Mouse (Mus musculus) midbrain, embryonic 14.5 days (tissue): ENCODE results near the gene Zfp30. TPM values are rescaled to one million over a fixed set of nuclear protein-coding genes. Genes with fewer than 3 reads are reported as not detected.

Source experiments
- ATAC-seq: fragments of 200-750 bp; cut with Nextera tagmentation; 2 replicates; pipeline ENCODE4 v1.8.0; 2017; ENCODE audit warnings: moderate number of reproducible peaks, moderate library complexity; ENCODE audit not compliant: low FRiP score, low TSS enrichment
- DNase-seq: peaks from one replicate; pipeline ENCODE4 v3.0.0-alpha.2; 2015
- H3K27ac ChIP-seq: fragments of 300-500 bp; sonication (generic); replicated peaks from 2 replicates; pipeline ENCODE4 v1.5.1; 2014; ENCODE audit warnings: mild to moderate bottlenecking, low read depth, low read length, moderate library complexity
- H3K27me3 ChIP-seq: fragments of 300-500 bp; sonication (generic); 2 replicates; pipeline ENCODE4 v1.6.1; 2014; ENCODE audit warnings: low read length, control low read depth, mixed read lengths; ENCODE audit not compliant: control insufficient read depth, insufficient read depth
- H3K36me3 ChIP-seq: fragments of 300-500 bp; sonication (generic); 2 replicates; pipeline ENCODE4 v1.6.1; 2014; ENCODE audit warnings: low read length, control low read depth; ENCODE audit not compliant: control insufficient read depth, insufficient read depth
- H3K4me1 ChIP-seq: fragments of 300-500 bp; sonication (generic); 2 replicates; pipeline ENCODE4 v1.6.1; 2014; ENCODE audit warnings: mild to moderate bottlenecking, antibody characterized with exemption, low read length, control low read depth; ENCODE audit not compliant: control insufficient read depth, insufficient read depth
- H3K4me2 ChIP-seq: fragments of 300-500 bp; sonication (generic); 2 replicates; pipeline ENCODE4 v1.6.1; 2014; ENCODE audit warnings: mild to moderate bottlenecking, low read length, moderate library complexity
- H3K4me3 ChIP-seq: fragments of 300-500 bp; sonication (generic); replicated peaks from 2 replicates; pipeline ENCODE4 v1.5.1; 2014; ENCODE audit warnings: low read depth, low read length
- H3K9ac ChIP-seq: fragments of 300-500 bp; sonication (generic); replicated peaks from 2 replicates; pipeline ENCODE4 v1.6.1; 2014; ENCODE audit warnings: mild to moderate bottlenecking, low read length, moderate library complexity
- H3K9me3 ChIP-seq: fragments of 300-500 bp; sonication (generic); 2 replicates; pipeline ENCODE4 v1.6.1; 2016; ENCODE audit warnings: low read length, control low read depth, mixed read lengths; ENCODE audit not compliant: control insufficient read depth
- WGBS: fragments of 180-500 bp; shearing (Covaris S2); extraction: QIAGEN DNeasy Blood & Tissue Kit; methylation state at CpG from one replicate; pipeline ENCODE4 v1.1.7; 2014; 5-methylcytosine and 5-hydroxymethylcytosine counted together
- polyA plus RNA-seq: library from polyadenylated mRNA; unstranded; fragments of >200 nt; fragmentation: Nextera tagmentation; extraction: Ambion mirVana; gene quantifications from 2 replicates; pipeline ENCODE4 v1.2.1, GENCODE M21; 2014

Zfp30 gene
- polyA plus RNA-seq, 1 experiment from 2014 or later = 16.0 TPM

GRCm38 (mm10) chr7:29815061-29815784, 31.4 kb downstream of the Zfp30 start:
- H3K4me2 ChIP-seq = peak overlapping the region; percentile 79
- no peaks in the 10 kb centered on the region for H3K36me3 ChIP-seq
- DNase-seq (no peak), ATAC-seq (peak; percentile 61)
- peak overlapping the region; percentile 58 for H3K9ac ChIP-seq
- peak overlapping the region; percentile 59 for H3K4me3 ChIP-seq
- WGBS = 2% methylated on average over 12 of the region's 12 CpGs
- peaks cover 3% of the 10 kb centered on the region; the same call in 1 of the 2 replicates for H3K9me3 ChIP-seq
- no peaks in the 10 kb centered on the region for H3K27me3 ChIP-seq
- peak overlapping the region; percentile 68 for H3K27ac ChIP-seq
- H3K4me1 ChIP-seq = peaks cover 37% of the 10 kb centered on the region

DNA sequence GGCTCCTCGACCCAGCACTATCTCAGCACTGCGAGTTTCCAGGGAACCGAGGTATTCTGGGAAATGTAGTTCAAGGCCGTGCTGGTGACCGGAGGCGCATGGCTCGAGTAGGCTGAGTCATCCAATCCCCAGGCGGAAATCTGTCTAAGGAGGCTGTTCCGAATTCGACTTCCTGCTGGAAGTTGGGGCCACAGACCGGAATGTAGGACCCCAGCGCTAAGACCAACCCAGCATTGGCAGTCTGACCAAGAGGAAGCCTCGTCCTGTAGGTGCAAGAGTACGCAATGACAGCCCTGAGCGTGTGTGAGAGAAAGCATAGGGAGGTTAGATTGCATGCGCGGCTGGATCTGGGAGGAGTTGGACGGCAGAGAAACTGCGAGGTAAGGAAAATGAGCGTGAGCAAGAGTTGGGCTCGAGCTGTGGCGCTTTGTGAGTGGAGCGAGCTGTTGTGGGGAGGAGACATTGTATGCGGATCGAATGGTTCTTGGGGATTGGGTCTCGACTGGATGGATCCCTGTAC, 32.2 kb downstream of the Zfp30 start, which contains the start of gene Zfp790:
Zfp790 (plus strand) TSS at position 205 of the 520 bp plus-strand sequence.
- ATAC-seq = peak; percentile 94
- H3K4me3 ChIP-seq = peak within 1 kb of the TSS; percentile 59
- no peaks in the 10 kb centered on the region for H3K36me3 ChIP-seq
- peak within 1 kb of the TSS; percentile 58 for H3K9ac ChIP-seq
- no peaks in the 10 kb centered on the region for H3K27me3 ChIP-seq
- H3K4me2 ChIP-seq = peak within 1 kb of the TSS; percentile 79
- H3K9me3 ChIP-seq = no peaks in the 10 kb centered on the region
- under 1% methylated on average over 26 of the region's 26 CpGs for WGBS
- peak within 1 kb of the TSS; percentile 69 for H3K27ac ChIP-seq
- H3K4me1 ChIP-seq = peaks cover 37% of the 10 kb centered on the region
- DNase-seq = peak; percentile 97

DNA sequence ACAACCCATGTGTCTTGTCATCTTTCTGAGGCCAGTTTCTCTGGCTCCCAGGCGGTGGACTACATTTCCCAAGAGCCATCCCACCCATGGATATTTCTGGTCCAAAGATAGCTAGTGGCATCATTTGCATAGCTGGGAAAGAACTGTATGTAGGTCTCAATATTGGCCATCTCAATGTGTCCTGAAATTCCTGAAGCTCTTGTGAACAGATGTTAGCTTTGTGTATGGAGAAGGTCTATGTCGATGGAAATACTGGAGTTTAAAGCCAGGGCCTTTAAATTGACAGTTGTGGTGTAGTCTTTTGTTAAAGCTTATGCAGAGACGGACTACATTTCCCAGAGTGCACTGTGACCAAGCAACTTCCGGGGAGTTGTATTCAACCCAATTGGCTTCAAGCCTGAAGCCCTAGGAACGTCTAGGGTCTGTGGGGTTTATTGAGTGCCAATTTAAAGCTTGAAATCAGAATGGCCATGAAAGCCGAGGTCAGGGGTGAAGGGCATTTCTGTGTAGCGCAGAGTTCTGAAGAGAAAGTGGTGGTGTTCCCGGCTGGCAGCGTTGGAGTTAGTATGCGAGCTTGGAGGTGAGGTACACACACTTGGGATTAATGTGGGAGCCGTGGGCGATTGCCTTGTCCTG, 34.9 kb downstream of the Zfp30 start:
- peak overlapping the region; percentile 38 for H3K9ac ChIP-seq
- DNase-seq = peak; percentile 96
- peaks cover 16% of the 10 kb centered on the region for H3K36me3 ChIP-seq
- H3K27ac ChIP-seq = peak overlapping the region; percentile 77
- peak overlapping the region; percentile 43 for H3K4me3 ChIP-seq
- 1% methylated on average over 12 of the region's 12 CpGs for WGBS
- H3K27me3 ChIP-seq = no peaks in the 10 kb centered on the region
- ATAC-seq = peak; percentile 75
- H3K9me3 ChIP-seq = no peaks in the 10 kb centered on the region
- peak overlapping the region; percentile 70 for H3K4me2 ChIP-seq
- peaks cover 37% of the 10 kb centered on the region for H3K4me1 ChIP-seq

- 93% methylated on average over 12 of the region's 12 CpGs for WGBS
- H3K36me3 ChIP-seq = peaks cover 82% of the 10 kb centered on the region
Measured at GRCm38 (mm10) chr7:29828001-29828400, 44.2 kb downstream of the Zfp30 start.

DNA sequence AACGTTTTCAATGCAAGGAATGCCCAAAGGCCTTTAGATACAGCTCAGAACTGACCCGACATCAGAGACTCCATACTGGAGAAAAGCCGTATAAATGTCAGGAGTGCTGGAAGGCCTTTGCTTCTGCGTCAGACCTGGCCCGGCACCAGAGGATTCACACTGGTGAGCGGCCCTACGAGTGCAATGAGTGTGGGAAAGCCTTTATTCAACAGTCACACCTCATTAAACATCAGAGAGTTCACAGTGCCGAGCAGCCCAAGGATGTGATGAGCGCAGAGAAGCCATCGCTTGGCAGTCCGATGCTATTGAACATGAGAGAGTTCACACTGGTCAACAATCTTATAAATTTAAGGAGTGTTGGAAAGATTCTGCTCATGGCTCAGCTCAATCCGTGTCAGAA, 46.0 kb downstream of the Zfp30 start:
- Histone ChIP-seq H3K9me3 (no peaks in the 10 kb centered on the region), H3K27me3 (no peaks in the 10 kb centered on the region), H3K27ac (no peak overlapping the region), H3K4me3 (no peak overlapping the region), H3K4me2 (no peak overlapping the region), H3K4me1 (no peaks in the 10 kb centered on the region), H3K9ac (no peak overlapping the region), H3K36me3 (peaks cover 76% of the 10 kb centered on the region)
- DNase-seq (no peak), ATAC-seq (no peak)
- 81% methylated on average over 12 of the region's 12 CpGs for WGBS

More at GRCm38 (mm10) chr7:29828001-29828400, 44.2 kb downstream of the Zfp30 start:
- Histone ChIP-seq H3K4me3 (no peak overlapping the region), H3K4me1 (no peaks in the 10 kb centered on the region), H3K27me3 (no peaks in the 10 kb centered on the region), H3K27ac (no peak overlapping the region), H3K9me3 (no peaks in the 10 kb centered on the region), H3K4me2 (no peak overlapping the region), H3K9ac (no peak overlapping the region)
- ATAC-seq (no peak), DNase-seq (no peak)

DNA sequence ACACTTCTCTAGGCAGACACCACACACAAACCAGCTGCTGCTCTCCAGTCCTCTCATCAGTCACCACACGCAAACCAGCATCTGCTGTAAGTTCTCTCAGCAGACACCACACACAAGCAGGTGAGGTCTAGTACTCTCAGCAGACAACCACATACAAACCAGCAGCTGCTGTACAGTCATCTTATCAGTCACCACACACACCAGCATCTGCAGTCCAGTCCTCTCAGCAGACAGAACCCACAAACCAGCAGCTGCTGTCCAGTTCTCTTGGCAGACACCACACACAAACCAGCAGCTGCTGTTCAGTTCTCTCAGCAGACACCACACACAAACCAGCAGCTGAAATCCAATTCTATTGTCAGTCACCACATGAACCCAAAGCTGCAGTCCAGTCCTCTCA, 53.0 kb downstream of the Zfp30 start:
- WGBS = 93% methylated on average over 1 of the region's 1 CpGs
- no peak overlapping the region for H3K4me3 ChIP-seq
- H3K9ac ChIP-seq = no peak overlapping the region
- H3K27ac ChIP-seq = no peak overlapping the region
- H3K36me3 ChIP-seq = peaks cover 29% of the 10 kb centered on the region
- no peaks in the 10 kb centered on the region for H3K27me3 ChIP-seq
- ATAC-seq (no peak), DNase-seq (no peak)
- no peaks in the 10 kb centered on the region for H3K4me1 ChIP-seq
- H3K9me3 ChIP-seq = no peaks in the 10 kb centered on the region
- no peak overlapping the region for H3K4me2 ChIP-seq

DNA sequence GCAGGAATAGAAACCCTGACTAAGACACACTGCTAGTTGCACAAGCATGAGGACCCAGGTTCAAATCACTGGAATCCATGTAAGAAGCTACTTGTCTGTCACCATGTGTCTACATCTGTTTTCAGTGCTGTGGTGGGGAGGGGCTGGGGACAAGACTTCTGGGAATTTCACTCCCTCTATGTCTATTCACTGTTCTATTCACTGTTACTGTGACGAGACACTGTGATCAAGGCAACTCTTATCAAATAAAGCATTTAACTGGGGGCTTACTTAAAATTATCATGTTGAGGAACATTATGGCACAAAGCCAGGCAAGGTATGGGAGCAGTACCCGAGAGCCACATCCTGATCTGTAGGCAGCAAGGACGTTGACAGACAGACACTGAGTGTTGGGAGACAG, 55.5 kb downstream of the Zfp30 start:
- ATAC-seq = no peak
- no peak for DNase-seq
- Histone ChIP-seq H3K4me2 (no peak overlapping the region), H3K27me3 (no peaks in the 10 kb centered on the region), H3K36me3 (peaks cover 23% of the 10 kb centered on the region), H3K9ac (no peak overlapping the region), H3K4me1 (no peaks in the 10 kb centered on the region), H3K27ac (no peak overlapping the region), H3K9me3 (no peaks in the 10 kb centered on the region), H3K4me3 (no peak overlapping the region)
- WGBS = 92% methylated on average over 3 of the region's 3 CpGs

DNA sequence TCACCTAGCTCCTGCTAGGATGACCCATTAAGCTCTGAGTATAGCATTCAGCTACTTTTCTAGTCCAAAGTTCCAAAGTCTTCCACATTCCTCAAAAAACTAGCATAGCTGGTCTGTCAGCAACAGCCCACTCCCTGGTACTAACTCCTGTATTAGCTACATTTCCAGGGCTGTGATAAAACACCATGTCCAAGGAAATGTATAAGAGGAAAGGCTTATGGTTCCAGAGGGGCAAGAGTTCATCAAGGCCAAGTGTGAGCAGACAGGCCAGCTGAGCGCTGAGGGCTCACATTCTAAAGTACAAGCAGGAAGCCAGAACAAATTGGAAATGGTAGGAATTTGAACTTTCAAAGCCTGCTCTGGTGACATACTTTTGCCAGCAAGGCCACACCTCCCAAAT, 58.3 kb downstream of the Zfp30 start:
- no peak overlapping the region for H3K4me3 ChIP-seq
- no peaks in the 10 kb centered on the region for H3K4me1 ChIP-seq
- no peaks in the 10 kb centered on the region for H3K27me3 ChIP-seq
- no peak for DNase-seq
- no peak overlapping the region for H3K9ac ChIP-seq
- ATAC-seq = no peak
- H3K27ac ChIP-seq = no peak overlapping the region
- H3K36me3 ChIP-seq = peaks cover 40% of the 10 kb centered on the region
- no peak overlapping the region for H3K4me2 ChIP-seq
- no peaks in the 10 kb centered on the region for H3K9me3 ChIP-seq
- WGBS = 90% methylated on average over 1 of the region's 1 CpGs
